Mouse (Mus musculus): ENCODE results near the gene Tsku. TPM values are rescaled to one million over a fixed set of nuclear protein-coding genes. Genes with fewer than 3 reads are reported as not detected.

Tsku gene
- polyA plus RNA-seq, 1 experiment, result 9.6 TPM

- H3K79me2 ChIP-seq (ENCODE audit: control insufficient read depth, insufficient read depth), result no peaks in the 10 kb centered on the region
- no peaks in the 10 kb centered on the region for H3K27me3 ChIP-seq (ENCODE audit: control insufficient read depth, insufficient read depth, insufficient read length)
- TF ChIP-seq CTCF (IDR thresholded peaks at IDR 0.05; ENCODE audit: control insufficient read depth, insufficient read depth, insufficient read length) (no peak), MAX (IDR thresholded peaks at IDR 0.05) (no peak), USF1 (IDR thresholded peaks at IDR 0.05; ENCODE audit: low read depth) (no peak), FOSL1 (IDR thresholded peaks at IDR 0.05; ENCODE audit: insufficient read depth, low read length, poor library complexity, severe bottlenecking) (no peak), CEBPB (IDR thresholded peaks at IDR 0.05; ENCODE audit: low read depth) (no peak), MYOG (IDR thresholded peaks at IDR 0.05; ENCODE audit: control insufficient read depth, extremely low read depth, insufficient read length) (no peak), MYOD1 (IDR thresholded peaks at IDR 0.05; ENCODE audit: control insufficient read depth, insufficient read length, low read depth) (no peak)
- no peaks in the 10 kb centered on the region for H3K36me3 ChIP-seq (ENCODE audit: control insufficient read depth, insufficient read depth)
- no peak overlapping the region for H3ac ChIP-seq (ENCODE audit: control insufficient read depth, insufficient read length, low read depth)
- H3K79me3 ChIP-seq (ENCODE audit: low read depth), result no peaks in the 10 kb centered on the region
- H3K4me3 ChIP-seq (ENCODE audit: insufficient read depth, poor library complexity, severe bottlenecking), result no peak overlapping the region
These were observed 8.7 kb upstream of the Tsku start for GRCm38 (mm10) chr7:98369762-98370369.

- Histone ChIP-seq H3K27me3 (ENCODE audit: control insufficient read depth, insufficient read depth, insufficient read length) (no peaks in the 10 kb centered on the region), H3K36me3 (ENCODE audit: control insufficient read depth, insufficient read depth) (peaks cover 13% of the 10 kb centered on the region), H3K79me2 (ENCODE audit: control insufficient read depth, insufficient read depth) (peaks cover 43% of the 10 kb centered on the region), H3ac (ENCODE audit: control insufficient read depth, insufficient read length, low read depth) (no peak overlapping the region), H3K79me3 (ENCODE audit: low read depth) (peaks cover 28% of the 10 kb centered on the region), H3K4me3 (ENCODE audit: insufficient read depth, poor library complexity, severe bottlenecking) (peak overlapping the region; percentile 60)
- TF ChIP-seq MYOG (IDR thresholded peaks at IDR 0.05; ENCODE audit: control insufficient read depth, extremely low read depth, insufficient read length), result no peak
- no peak for TF ChIP-seq MYOD1 (IDR thresholded peaks at IDR 0.05; ENCODE audit: control insufficient read depth, insufficient read length, low read depth)
- no peak for TF ChIP-seq CEBPB (IDR thresholded peaks at IDR 0.05; ENCODE audit: low read depth)
- no peak for TF ChIP-seq MAX (IDR thresholded peaks at IDR 0.05)
- no peak for TF ChIP-seq USF1 (IDR thresholded peaks at IDR 0.05; ENCODE audit: low read depth)
These were observed 534 bp upstream of the Tsku start for GRCm38 (mm10) chr7:98361662-98362061.

GRCm38 (mm10) chr7:98360621-98360990 is 522 bp downstream of the Tsku start:
- Histone ChIP-seq H3K4me3 (ENCODE audit: insufficient read depth, poor library complexity, severe bottlenecking) (peak overlapping the region; percentile 60), H3ac (ENCODE audit: control insufficient read depth, insufficient read length, low read depth) (peak overlapping the region; percentile 66), H3K79me2 (ENCODE audit: control insufficient read depth, insufficient read depth) (peaks cover 54% of the 10 kb centered on the region), H3K27me3 (ENCODE audit: control insufficient read depth, insufficient read depth, insufficient read length) (no peaks in the 10 kb centered on the region), H3K79me3 (ENCODE audit: low read depth) (peaks cover 35% of the 10 kb centered on the region), H3K36me3 (ENCODE audit: control insufficient read depth, insufficient read depth) (peaks cover 13% of the 10 kb centered on the region)
- no peak for TF ChIP-seq MAX (IDR thresholded peaks at IDR 0.05)
- no peak for TF ChIP-seq CTCF (IDR thresholded peaks at IDR 0.05; ENCODE audit: control insufficient read depth, insufficient read depth, insufficient read length)
- no peak for TF ChIP-seq FOSL1 (IDR thresholded peaks at IDR 0.05; ENCODE audit: insufficient read depth, low read length, poor library complexity, severe bottlenecking)
- TF ChIP-seq USF1 (IDR thresholded peaks at IDR 0.05; ENCODE audit: low read depth), result no peak
- TF ChIP-seq CEBPB (IDR thresholded peaks at IDR 0.05; ENCODE audit: low read depth), result no peak
- TF ChIP-seq MYOD1 (IDR thresholded peaks at IDR 0.05; ENCODE audit: control insufficient read depth, insufficient read length, low read depth), result no peak
- no peak for TF ChIP-seq MYOG (IDR thresholded peaks at IDR 0.05; ENCODE audit: control insufficient read depth, extremely low read depth, insufficient read length)

- Histone ChIP-seq H3K4me3 (ENCODE audit: insufficient read depth, poor library complexity, severe bottlenecking) (peak overlapping the region; percentile 60), H3K36me3 (ENCODE audit: control insufficient read depth, insufficient read depth) (peaks cover 13% of the 10 kb centered on the region), H3K79me2 (ENCODE audit: control insufficient read depth, insufficient read depth) (peaks cover 59% of the 10 kb centered on the region), H3ac (ENCODE audit: control insufficient read depth, insufficient read length, low read depth) (peak overlapping the region; percentile 66), H3K79me3 (ENCODE audit: low read depth) (peaks cover 38% of the 10 kb centered on the region), H3K27me3 (ENCODE audit: control insufficient read depth, insufficient read depth, insufficient read length) (no peaks in the 10 kb centered on the region)
- no peak for TF ChIP-seq MYOD1 (IDR thresholded peaks at IDR 0.05; ENCODE audit: control insufficient read depth, insufficient read length, low read depth)
- TF ChIP-seq FOSL1 (IDR thresholded peaks at IDR 0.05; ENCODE audit: insufficient read depth, low read length, poor library complexity, severe bottlenecking), result no peak
- no peak for TF ChIP-seq USF1 (IDR thresholded peaks at IDR 0.05; ENCODE audit: low read depth)
- TF ChIP-seq CTCF (IDR thresholded peaks at IDR 0.05; ENCODE audit: control insufficient read depth, insufficient read depth, insufficient read length), result no peak
- TF ChIP-seq MAX (IDR thresholded peaks at IDR 0.05), result no peak
- no peak for TF ChIP-seq MYOG (IDR thresholded peaks at IDR 0.05; ENCODE audit: control insufficient read depth, extremely low read depth, insufficient read length)
- no peak for TF ChIP-seq CEBPB (IDR thresholded peaks at IDR 0.05; ENCODE audit: low read depth)
These were observed 1.0 kb downstream of the Tsku start for GRCm38 (mm10) chr7:98359951-98360620.

- peaks cover 70% of the 10 kb centered on the region for H3K79me2 ChIP-seq (ENCODE audit: control insufficient read depth, insufficient read depth)
- H3K4me3 ChIP-seq (ENCODE audit: insufficient read depth, poor library complexity, severe bottlenecking), result no peak overlapping the region
- H3K79me3 ChIP-seq (ENCODE audit: low read depth), result peaks cover 39% of the 10 kb centered on the region
- H3K27me3 ChIP-seq (ENCODE audit: control insufficient read depth, insufficient read depth, insufficient read length), result no peaks in the 10 kb centered on the region
- TF ChIP-seq FOSL1 (IDR thresholded peaks at IDR 0.05; ENCODE audit: insufficient read depth, low read length, poor library complexity, severe bottlenecking), result no peak
- TF ChIP-seq MYOG (IDR thresholded peaks at IDR 0.05; ENCODE audit: control insufficient read depth, extremely low read depth, insufficient read length), result no peak
- no peak for TF ChIP-seq USF1 (IDR thresholded peaks at IDR 0.05; ENCODE audit: low read depth)
- no peak for TF ChIP-seq CTCF (IDR thresholded peaks at IDR 0.05; ENCODE audit: control insufficient read depth, insufficient read depth, insufficient read length)
- no peak for TF ChIP-seq MYOD1 (IDR thresholded peaks at IDR 0.05; ENCODE audit: control insufficient read depth, insufficient read length, low read depth)
- TF ChIP-seq MAX (IDR thresholded peaks at IDR 0.05), result no peak
- TF ChIP-seq CEBPB (IDR thresholded peaks at IDR 0.05; ENCODE audit: low read depth), result no peak
- peaks cover 18% of the 10 kb centered on the region for H3K36me3 ChIP-seq (ENCODE audit: control insufficient read depth, insufficient read depth)
- H3ac ChIP-seq (ENCODE audit: control insufficient read depth, insufficient read length, low read depth), result no peak overlapping the region
These were observed 3.1 kb downstream of the Tsku start for GRCm38 (mm10) chr7:98358016-98358415.

Data from C2C12 (cell line).